Mouse (Mus musculus) retina, adult 2 months (tissue): ENCODE results near the gene Tlr2.

Source experiments
- DNase-seq: peaks from one replicate; pipeline ENCODE4 v3.0.0-alpha.2; 2012; ENCODE audit warnings: low read depth, low spot score

The Tlr2 gene

GRCm38 (mm10) chr3:83828145-83828611, 13.4 kb downstream of the Tlr2 start:
- DNase-seq: no peak

GRCm38 (mm10) chr3:83827684-83828083, 13.9 kb downstream of the Tlr2 start:
- no peak for DNase-seq

- DNase-seq: no peak
Observed at GRCm38 (mm10) chr3:83823774-83824173, 17.8 kb downstream of the Tlr2 start.

- no peak for DNase-seq
Observed at GRCm38 (mm10) chr3:83816372-83816925, 25.1 kb downstream of the Tlr2 start.

- DNase-seq: no peak
Observed at GRCm38 (mm10) chr3:83812863-83813262, 28.7 kb downstream of the Tlr2 start.

GRCm38 (mm10) chr3:83811987-83812386, 29.6 kb downstream of the Tlr2 start:
- DNase-seq: no peak

GRCm38 (mm10) chr3:83808483-83808882, 33.1 kb downstream of the Tlr2 start:
- no peak for DNase-seq

GRCm38 (mm10) chr3:83801649-83802155, 39.9 kb downstream of the Tlr2 start:
- DNase-seq: no peak

- DNase-seq: no peak
Observed at GRCm38 (mm10) chr3:83799486-83799885, 42.1 kb downstream of the Tlr2 start.

GRCm38 (mm10) chr3:83797828-83798227, 43.7 kb downstream of the Tlr2 start:
- DNase-seq: no peak

GRCm38 (mm10) chr3:83797098-83797497, 44.5 kb downstream of the Tlr2 start:
- DNase-seq: no peak

- no peak for DNase-seq
Observed at GRCm38 (mm10) chr3:83791444-83791843, 50.1 kb downstream of the Tlr2 start.

- DNase-seq: no peak
Observed at GRCm38 (mm10) chr3:83789651-83790451, 51.7 kb downstream of the Tlr2 start.

GRCm38 (mm10) chr3:83787776-83788305, 53.7 kb downstream of the Tlr2 start:
- no peak for DNase-seq

GRCm38 (mm10) chr3:83787086-83787485, 54.5 kb downstream of the Tlr2 start:
- DNase-seq: no peak
